Mouse (Mus musculus): Measurements from ENCODE around the gene Tm4sf19. TPM values are rescaled to one million over a fixed set of nuclear protein-coding genes. Genes with fewer than 3 reads are reported as not detected.

The Tm4sf19 gene
- not detected for polyA plus RNA-seq (2014; fragmentation: Illumina TruSeq; extraction: RNeasy Lipid Tissue Mini Kit (QIAGEN cat#74804); ENCODE audit: low read depth, low replicate concordance)

GRCm38 (mm10) chr16:32400267-32400666 lies at the start of gene Tm4sf19:
Gene Tm4sf19, plus strand, starts transcription at chr16:32400506.

DNA sequence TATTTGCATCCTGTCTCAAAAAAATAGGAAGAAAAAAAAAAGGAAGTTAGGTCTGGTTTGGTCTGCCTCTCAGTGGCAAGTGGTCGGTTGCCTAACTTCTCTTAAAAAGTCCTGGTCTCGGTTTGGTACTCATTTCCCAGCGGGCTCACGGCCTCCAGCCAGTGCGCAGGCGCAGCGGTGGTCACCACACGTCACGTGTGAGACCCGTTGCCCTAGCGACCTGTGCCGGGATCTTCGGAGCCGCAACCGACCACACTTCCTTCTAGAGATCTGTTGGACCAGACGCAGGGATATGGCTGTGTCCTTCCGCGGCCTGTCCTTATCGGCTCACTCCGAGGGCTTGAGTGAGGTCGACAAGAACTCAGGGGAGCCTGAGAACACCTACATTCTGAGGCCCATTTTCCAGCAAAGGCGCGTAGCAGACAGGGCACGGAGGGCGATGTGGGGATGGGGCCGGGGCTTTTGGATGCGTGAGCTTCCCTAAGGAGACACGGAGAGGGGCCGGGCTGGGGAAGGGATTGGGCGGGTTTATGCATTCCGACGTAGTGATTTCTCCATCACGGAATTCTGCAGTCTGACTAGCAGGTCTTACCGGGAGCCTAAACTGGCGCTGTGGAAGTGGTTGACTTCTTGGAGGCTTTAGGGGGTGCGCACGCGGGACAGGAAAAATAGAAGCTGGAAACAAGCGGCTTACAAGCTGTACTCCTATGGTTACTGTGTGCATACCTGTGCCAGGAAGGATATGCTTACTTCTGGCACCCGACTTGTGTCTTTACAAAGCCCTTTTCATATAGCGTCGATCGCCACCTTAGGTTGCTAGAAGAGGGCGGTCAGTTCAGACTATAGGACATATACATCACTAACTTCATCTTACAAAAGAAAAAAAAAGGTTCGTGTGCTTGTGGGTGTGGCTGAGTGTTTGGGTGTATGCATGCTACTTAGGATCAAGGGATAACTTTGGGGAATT lies 19.5 kb downstream of the Tm4sf19 start, which contains the start of gene Tctex1d2:
Gene Tctex1d2 (plus strand): TSS at position 186 of the 967 bp plus-strand sequence.

DNA sequence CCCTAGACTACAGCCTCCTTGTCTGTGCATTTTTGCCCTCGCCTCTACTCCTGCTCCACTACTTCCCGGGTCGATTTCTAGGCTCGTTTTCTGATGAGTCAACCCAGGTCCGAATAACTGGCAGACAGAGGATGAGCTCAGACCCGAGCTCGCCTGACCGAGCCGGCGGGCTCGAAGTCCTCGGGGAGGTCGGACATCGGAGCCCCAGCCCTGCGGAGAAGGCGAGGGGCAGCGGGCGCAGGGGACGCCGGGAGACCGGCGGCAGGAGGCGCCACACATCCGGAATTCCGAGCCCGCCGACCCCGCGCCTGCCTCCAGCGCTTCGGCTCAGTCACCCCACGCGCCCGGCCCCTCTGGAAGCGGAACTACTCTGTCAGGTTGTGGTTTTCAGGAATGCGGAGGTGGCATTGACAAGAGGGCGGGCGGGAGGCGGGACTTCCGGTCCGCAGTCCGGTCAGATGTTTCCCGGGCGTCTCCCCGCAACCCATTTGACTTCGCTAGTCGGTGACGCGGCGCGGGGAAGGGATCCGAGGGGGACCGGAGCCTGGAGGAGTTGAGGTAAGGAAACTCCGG lies 30.3 kb downstream of the Tm4sf19 start, which contains the start of gene Pcyt1a:
Gene Pcyt1a (plus strand): TSS at position 448 of the 573 bp plus-strand sequence.

Other genes starting within 250 kb of the Tm4sf19 start
- gene Nrros, start 234.9 kb upstream of the Tm4sf19 start, polyA plus RNA-seq (2014; fragmentation: Illumina TruSeq; extraction: RNeasy Lipid Tissue Mini Kit (QIAGEN cat#74804); ENCODE audit: low read depth, low replicate concordance) = 0.95 TPM
- not detected for gene Bex6, start 220.7 kb upstream of the Tm4sf19 start, polyA plus RNA-seq (2014; fragmentation: Illumina TruSeq; extraction: RNeasy Lipid Tissue Mini Kit (QIAGEN cat#74804); ENCODE audit: low read depth, low replicate concordance)
- gene Fbxo45, start 153.3 kb upstream of the Tm4sf19 start, polyA plus RNA-seq (2014; fragmentation: Illumina TruSeq; extraction: RNeasy Lipid Tissue Mini Kit (QIAGEN cat#74804); ENCODE audit: low read depth, low replicate concordance) = 25.2 TPM
- gene Wdr53, start 153.3 kb upstream of the Tm4sf19 start, polyA plus RNA-seq (2014; fragmentation: Illumina TruSeq; extraction: RNeasy Lipid Tissue Mini Kit (QIAGEN cat#74804); ENCODE audit: low read depth, low replicate concordance) = 6.7 TPM
- not detected for gene Smco1, start 129.0 kb upstream of the Tm4sf19 start, polyA plus RNA-seq (2014; fragmentation: Illumina TruSeq; extraction: RNeasy Lipid Tissue Mini Kit (QIAGEN cat#74804); ENCODE audit: low read depth, low replicate concordance)
- gene Rnf168, start 123.0 kb upstream of the Tm4sf19 start, polyA plus RNA-seq (2014; fragmentation: Illumina TruSeq; extraction: RNeasy Lipid Tissue Mini Kit (QIAGEN cat#74804); ENCODE audit: low read depth, low replicate concordance) = 41.9 TPM
- gene Ubxn7, start 68.2 kb upstream of the Tm4sf19 start, polyA plus RNA-seq (2014; fragmentation: Illumina TruSeq; extraction: RNeasy Lipid Tissue Mini Kit (QIAGEN cat#74804); ENCODE audit: low read depth, low replicate concordance) = 35.7 TPM
- gene Tctex1d2, start 19.2 kb downstream of the Tm4sf19 start, polyA plus RNA-seq (2014; fragmentation: Illumina TruSeq; extraction: RNeasy Lipid Tissue Mini Kit (QIAGEN cat#74804); ENCODE audit: low read depth, low replicate concordance) = 16.9 TPM
- 36.9 TPM for gene Pcyt1a, start 30.4 kb downstream of the Tm4sf19 start, polyA plus RNA-seq (2014; fragmentation: Illumina TruSeq; extraction: RNeasy Lipid Tissue Mini Kit (QIAGEN cat#74804); ENCODE audit: low read depth, low replicate concordance)
- gene Slc51a, start 87.4 kb downstream of the Tm4sf19 start, polyA plus RNA-seq (2014; fragmentation: Illumina TruSeq; extraction: RNeasy Lipid Tissue Mini Kit (QIAGEN cat#74804); ENCODE audit: low read depth, low replicate concordance) = 0.28 TPM
- not detected for gene Zdhhc19, start 95.8 kb downstream of the Tm4sf19 start, polyA plus RNA-seq (2014; fragmentation: Illumina TruSeq; extraction: RNeasy Lipid Tissue Mini Kit (QIAGEN cat#74804); ENCODE audit: low read depth, low replicate concordance)
- 417 TPM for gene Tfrc, start 208.4 kb downstream of the Tm4sf19 start, polyA plus RNA-seq (2014; fragmentation: Illumina TruSeq; extraction: RNeasy Lipid Tissue Mini Kit (QIAGEN cat#74804); ENCODE audit: low read depth, low replicate concordance)
- gene Tnk2, start 243.4 kb downstream of the Tm4sf19 start, polyA plus RNA-seq (2014; fragmentation: Illumina TruSeq; extraction: RNeasy Lipid Tissue Mini Kit (QIAGEN cat#74804); ENCODE audit: low read depth, low replicate concordance) = 1.5 TPM